Mouse (Mus musculus): Measurements from ENCODE around the gene Mcf2l. TPM values are rescaled to one million over a fixed set of nuclear protein-coding genes. Genes with fewer than 3 reads are reported as not detected.

Gene Mcf2l
- polyA plus RNA-seq, 1 experiment from 2014 or later = 158 TPM

DNA sequence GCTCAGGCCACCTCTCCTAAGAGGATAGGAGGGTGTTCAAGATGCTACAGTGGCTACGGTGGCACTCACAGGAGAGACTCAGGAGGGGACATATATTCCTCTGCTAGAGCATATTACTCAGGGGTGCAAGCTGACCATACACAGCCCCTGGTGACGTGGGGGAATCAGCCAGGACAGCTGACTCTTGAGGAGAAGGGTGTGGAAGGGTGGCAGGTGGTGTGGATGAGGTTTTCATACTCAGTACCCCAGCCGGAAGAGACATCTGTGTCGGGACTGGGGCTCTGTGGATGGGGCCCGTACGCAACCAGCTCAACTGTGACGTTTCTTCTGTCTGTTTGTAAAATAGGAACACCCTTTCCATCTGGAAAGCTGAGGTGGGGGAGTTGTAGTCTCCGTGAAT, 58.9 kb downstream of the Mcf2l start:
- ATAC-seq (ENCODE audit: low FRiP score) (no peak), DNase-seq (ENCODE audit: low spot score) (no peak)
- peaks cover 3% of the 10 kb centered on the region; the same call in 1 of the 2 replicates for H3K36me3 ChIP-seq (replicated peaks; ENCODE audit: control insufficient read depth, insufficient read depth)
- no peak overlapping the region for H3K4me3 ChIP-seq (replicated peaks; ENCODE audit: low read length)
- no peak overlapping the region for H3K9ac ChIP-seq
- WGBS = 83% methylated on average over 8 of the region's 8 CpGs
- H3K27ac ChIP-seq = no peak overlapping the region
- H3K4me2 ChIP-seq (replicated peaks) = no peak overlapping the region
- no peaks in the 10 kb centered on the region for H3K9me3 ChIP-seq (ENCODE audit: control insufficient read depth, low read length)
- H3K27me3 ChIP-seq (ENCODE audit: control insufficient read depth, insufficient read depth, low read length) = no peaks in the 10 kb centered on the region
- H3K4me1 ChIP-seq (replicated peaks; ENCODE audit: control insufficient read depth, insufficient read depth, low read length) = peaks cover 11% of the 10 kb centered on the region; the same call in 1 of the 2 replicates

DNA sequence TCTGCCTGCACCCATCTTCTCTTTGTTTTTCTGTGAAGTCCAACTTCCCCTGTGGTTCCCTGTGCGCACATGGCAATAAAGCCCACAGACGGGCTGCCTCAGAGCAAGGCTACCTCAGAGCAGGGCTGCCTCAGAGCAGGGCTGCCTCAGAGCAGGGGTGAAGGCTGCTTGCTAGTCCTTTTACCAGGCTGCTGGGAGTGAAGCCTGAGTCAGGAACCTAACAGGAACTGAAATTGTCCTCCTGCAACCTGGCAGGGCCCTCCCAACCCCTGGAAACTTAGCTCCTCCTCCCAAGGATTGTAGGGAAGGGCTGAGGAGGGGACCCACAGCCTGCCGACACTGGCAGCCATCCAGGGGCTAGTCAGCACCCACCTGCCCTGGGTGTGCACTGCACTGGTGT, 60.2 kb downstream of the Mcf2l start:
- no peaks in the 10 kb centered on the region for H3K27me3 ChIP-seq (ENCODE audit: control insufficient read depth, insufficient read depth, low read length)
- ATAC-seq (ENCODE audit: low FRiP score) (no peak), DNase-seq (ENCODE audit: low spot score) (no peak)
- no peak overlapping the region for H3K27ac ChIP-seq
- no peak overlapping the region for H3K9ac ChIP-seq
- 72% methylated on average over 3 of the region's 3 CpGs for WGBS
- no peak overlapping the region for H3K4me3 ChIP-seq (replicated peaks; ENCODE audit: low read length)
- H3K9me3 ChIP-seq (ENCODE audit: control insufficient read depth, low read length) = no peaks in the 10 kb centered on the region
- no peak overlapping the region for H3K4me2 ChIP-seq (replicated peaks)
- peaks cover 3% of the 10 kb centered on the region; the same call in 1 of the 2 replicates for H3K36me3 ChIP-seq (replicated peaks; ENCODE audit: control insufficient read depth, insufficient read depth)
- H3K4me1 ChIP-seq (replicated peaks; ENCODE audit: control insufficient read depth, insufficient read depth, low read length) = peaks cover 11% of the 10 kb centered on the region; the same call in 1 of the 2 replicates

GRCm38 (mm10) chr8:12934453-12935043, 60.9 kb downstream of the Mcf2l start:
- no peak overlapping the region for H3K27ac ChIP-seq
- no peaks in the 10 kb centered on the region for H3K9me3 ChIP-seq (ENCODE audit: control insufficient read depth, low read length)
- no peak overlapping the region for H3K9ac ChIP-seq
- DNase-seq (ENCODE audit: low spot score) (no peak), ATAC-seq (ENCODE audit: low FRiP score) (no peak)
- no peaks in the 10 kb centered on the region for H3K27me3 ChIP-seq (ENCODE audit: control insufficient read depth, insufficient read depth, low read length)
- peaks cover 2% of the 10 kb centered on the region; the same call in 1 of the 2 replicates for H3K36me3 ChIP-seq (replicated peaks; ENCODE audit: control insufficient read depth, insufficient read depth)
- H3K4me1 ChIP-seq (replicated peaks; ENCODE audit: control insufficient read depth, insufficient read depth, low read length) = 0 out of 2 replicates have a peak, but pooled peaks cover 11% of the 10 kb centered on the region
- H3K4me3 ChIP-seq (replicated peaks; ENCODE audit: low read length) = no peak overlapping the region
- 71% methylated on average over 8 of the region's 8 CpGs for WGBS
- no peak overlapping the region for H3K4me2 ChIP-seq (replicated peaks)

DNA sequence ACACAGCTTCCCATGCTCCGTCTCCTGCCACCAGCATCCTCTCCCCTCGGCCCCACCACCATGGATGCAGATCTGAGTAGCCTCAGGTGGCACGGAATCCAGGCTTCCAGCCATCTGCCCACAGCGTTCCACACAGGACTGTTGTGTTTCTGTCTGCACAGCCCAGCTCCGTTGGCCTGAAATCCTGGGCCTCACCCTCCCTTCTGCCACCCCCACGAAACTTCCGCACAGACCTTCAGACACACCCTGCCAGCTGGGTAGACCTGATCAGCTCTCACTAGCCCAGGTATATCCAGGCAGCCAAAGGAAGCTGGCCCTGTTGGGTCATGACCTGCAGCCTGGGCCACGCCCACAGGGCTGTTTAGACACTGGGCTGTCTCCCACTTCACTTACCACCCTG, 66.9 kb downstream of the Mcf2l start:
- DNase-seq (ENCODE audit: low spot score) (no peak), ATAC-seq (ENCODE audit: low FRiP score) (no peak)
- H3K4me3 ChIP-seq (replicated peaks; ENCODE audit: low read length) = no peak overlapping the region
- no peak overlapping the region for H3K9ac ChIP-seq
- no peaks in the 10 kb centered on the region for H3K4me1 ChIP-seq (replicated peaks; ENCODE audit: control insufficient read depth, insufficient read depth, low read length)
- H3K27me3 ChIP-seq (ENCODE audit: control insufficient read depth, insufficient read depth, low read length) = no peaks in the 10 kb centered on the region
- H3K9me3 ChIP-seq (ENCODE audit: control insufficient read depth, low read length) = no peaks in the 10 kb centered on the region
- H3K27ac ChIP-seq = no peak overlapping the region
- H3K4me2 ChIP-seq (replicated peaks) = no peak overlapping the region
- WGBS = 91% methylated on average over 8 of the region's 8 CpGs
- H3K36me3 ChIP-seq (replicated peaks; ENCODE audit: control insufficient read depth, insufficient read depth) = no peaks in the 10 kb centered on the region

GRCm38 (mm10) chr8:12941161-12941926, 67.7 kb downstream of the Mcf2l start:
- no peak for DNase-seq (ENCODE audit: low spot score)
- Histone ChIP-seq H3K4me2 (replicated peaks) (no peak overlapping the region), H3K27me3 (ENCODE audit: control insufficient read depth, insufficient read depth, low read length) (no peaks in the 10 kb centered on the region), H3K36me3 (replicated peaks; ENCODE audit: control insufficient read depth, insufficient read depth) (no peaks in the 10 kb centered on the region), H3K4me1 (replicated peaks; ENCODE audit: control insufficient read depth, insufficient read depth, low read length) (no peaks in the 10 kb centered on the region), H3K27ac (no peak overlapping the region), H3K4me3 (replicated peaks; ENCODE audit: low read length) (no peak overlapping the region), H3K9ac (no peak overlapping the region; the same call in 1 of the 2 replicates), H3K9me3 (ENCODE audit: control insufficient read depth, low read length) (no peaks in the 10 kb centered on the region)
- ATAC-seq (ENCODE audit: low FRiP score) = no peak
- 78% methylated on average over 10 of the region's 10 CpGs for WGBS

DNA sequence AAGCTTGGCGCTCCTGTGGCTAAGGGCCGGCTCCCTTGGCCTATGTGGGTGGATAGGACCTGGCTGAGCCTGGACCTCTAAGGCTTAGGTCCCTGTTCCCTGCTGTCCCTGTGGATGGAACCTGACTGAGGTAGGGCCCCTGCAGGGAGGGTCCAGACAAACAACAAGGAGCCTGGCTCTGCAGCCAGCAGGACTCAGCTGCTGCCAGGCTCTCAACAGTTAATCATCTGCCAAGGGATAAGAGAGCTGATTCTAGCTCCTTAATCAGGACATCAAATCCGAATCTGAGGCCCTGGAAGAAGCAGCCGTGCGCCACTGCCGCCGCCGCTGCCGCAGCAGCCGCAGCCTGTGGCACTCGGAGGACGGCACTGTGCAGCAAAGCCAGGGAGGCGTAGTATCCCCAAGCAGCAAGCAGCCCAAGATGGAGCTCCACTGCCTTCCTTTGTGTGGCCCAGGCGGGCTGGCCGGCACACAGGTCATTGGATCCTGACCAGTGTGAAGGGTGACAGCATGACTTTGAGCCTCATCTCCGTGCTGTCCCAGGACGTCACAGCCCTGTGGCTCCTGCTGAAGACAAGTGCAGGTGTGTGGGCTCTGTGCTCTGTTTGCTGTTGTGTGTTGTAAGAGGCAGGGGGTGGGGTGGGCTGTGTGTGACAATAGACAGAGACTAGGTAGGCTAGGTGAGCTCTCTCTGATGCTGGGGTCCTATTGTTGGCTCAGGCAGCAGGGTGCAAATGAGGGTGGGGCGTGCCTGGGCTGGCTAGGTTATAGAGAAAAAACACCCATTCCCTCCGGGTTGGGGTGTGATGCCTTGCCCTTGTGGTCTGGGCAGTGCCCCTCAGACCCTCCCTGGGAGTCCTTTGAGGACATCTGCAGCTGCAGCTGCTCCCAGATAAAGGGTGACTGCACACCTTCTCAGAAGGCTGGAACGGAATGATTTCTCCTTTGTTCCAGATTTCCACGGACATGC, 74.3 kb downstream of the Mcf2l start:
- Histone ChIP-seq H3K9ac (peak overlapping the region; percentile 98), H3K36me3 (replicated peaks; ENCODE audit: control insufficient read depth, insufficient read depth) (peaks cover 11% of the 10 kb centered on the region; the same call in 1 of the 2 replicates), H3K27me3 (ENCODE audit: control insufficient read depth, insufficient read depth, low read length) (no peaks in the 10 kb centered on the region), H3K27ac (peak overlapping the region; percentile 99), H3K4me3 (replicated peaks; ENCODE audit: low read length) (peak overlapping the region; percentile 59), H3K9me3 (ENCODE audit: control insufficient read depth, low read length) (no peaks in the 10 kb centered on the region), H3K4me2 (replicated peaks) (peak overlapping the region; percentile 91), H3K4me1 (replicated peaks; ENCODE audit: control insufficient read depth, insufficient read depth, low read length) (peaks cover 45% of the 10 kb centered on the region)
- 3% methylated on average over 21 of the region's 21 CpGs for WGBS
- DNase-seq (ENCODE audit: low spot score) = peak; percentile 78
- ATAC-seq (ENCODE audit: low FRiP score) = peak; percentile 85

DNA sequence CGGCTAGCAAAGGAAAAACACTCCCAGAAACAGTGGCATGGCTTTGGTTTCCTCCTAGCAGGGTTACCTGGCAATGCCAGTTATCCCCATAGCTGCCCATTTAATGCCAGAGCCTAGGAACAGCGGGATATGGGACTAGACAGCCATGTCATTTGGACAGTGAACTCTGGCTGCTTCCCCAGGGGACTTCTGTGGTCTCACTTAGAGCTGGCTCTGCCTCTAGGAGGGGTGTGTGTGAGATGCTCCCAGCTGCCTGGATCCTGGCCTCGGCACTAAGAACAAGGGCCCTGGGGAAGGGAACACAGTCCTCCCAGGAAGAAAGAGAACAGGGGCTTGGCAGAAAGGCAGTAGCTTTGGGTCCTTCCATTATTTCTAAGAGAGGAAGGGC, 75.0 kb downstream of the Mcf2l start:
- no peaks in the 10 kb centered on the region for H3K27me3 ChIP-seq (ENCODE audit: control insufficient read depth, insufficient read depth, low read length)
- peak overlapping the region; percentile 59 for H3K4me3 ChIP-seq (replicated peaks; ENCODE audit: low read length)
- no peaks in the 10 kb centered on the region for H3K9me3 ChIP-seq (ENCODE audit: control insufficient read depth, low read length)
- ATAC-seq (ENCODE audit: low FRiP score) (peak; percentile 35; the same call in 1 of the 2 replicates), DNase-seq (ENCODE audit: low spot score) (peak; percentile 67)
- peak overlapping the region; percentile 99 for H3K27ac ChIP-seq
- H3K9ac ChIP-seq = peak overlapping the region; percentile 98
- H3K4me2 ChIP-seq (replicated peaks) = peak overlapping the region; percentile 91
- peaks cover 14% of the 10 kb centered on the region for H3K36me3 ChIP-seq (replicated peaks; ENCODE audit: control insufficient read depth, insufficient read depth)
- peaks cover 45% of the 10 kb centered on the region for H3K4me1 ChIP-seq (replicated peaks; ENCODE audit: control insufficient read depth, insufficient read depth, low read length)
- WGBS = 6% methylated on average over 3 of the region's 3 CpGs

DNA sequence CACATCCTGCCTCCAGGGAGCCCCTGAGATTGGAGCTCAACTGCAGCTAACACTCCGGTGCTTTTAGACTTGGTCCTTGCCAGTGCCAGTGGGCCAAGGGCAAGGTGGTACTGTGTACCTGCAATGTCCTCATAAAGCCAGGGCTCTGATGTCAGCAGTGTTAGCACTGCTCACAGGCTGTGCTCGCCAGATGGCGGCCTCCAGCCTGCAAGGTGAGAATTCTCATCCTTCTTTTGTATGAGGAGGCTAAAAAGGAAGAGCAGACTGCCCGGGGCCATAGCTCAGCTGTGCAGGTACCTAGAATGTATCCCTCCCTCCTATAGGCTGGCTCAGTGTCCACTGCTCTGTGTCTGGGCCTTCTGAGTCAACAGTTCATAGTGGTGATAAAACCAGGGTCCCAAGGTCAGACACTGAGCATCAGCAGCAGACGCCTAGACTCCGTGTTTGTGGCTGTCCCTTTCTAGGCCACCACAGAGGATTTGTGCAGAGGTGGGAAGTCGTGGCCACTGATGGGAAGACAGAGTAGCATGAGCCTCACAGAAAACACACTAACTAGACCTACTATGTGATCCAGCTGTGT, 77.5 kb downstream of the Mcf2l start:
- H3K4me3 ChIP-seq (replicated peaks; ENCODE audit: low read length) = no peak overlapping the region
- peaks cover 46% of the 10 kb centered on the region for H3K4me1 ChIP-seq (replicated peaks; ENCODE audit: control insufficient read depth, insufficient read depth, low read length)
- no peak for ATAC-seq (ENCODE audit: low FRiP score)
- H3K9ac ChIP-seq = peak overlapping the region; percentile 98
- no peaks in the 10 kb centered on the region for H3K27me3 ChIP-seq (ENCODE audit: control insufficient read depth, insufficient read depth, low read length)
- WGBS = 83% methylated on average over 7 of the region's 7 CpGs
- peak overlapping the region; percentile 91 for H3K4me2 ChIP-seq (replicated peaks)
- H3K27ac ChIP-seq = no peak overlapping the region
- no peak for DNase-seq (ENCODE audit: low spot score)
- no peaks in the 10 kb centered on the region for H3K9me3 ChIP-seq (ENCODE audit: control insufficient read depth, low read length)
- peaks cover 34% of the 10 kb centered on the region for H3K36me3 ChIP-seq (replicated peaks; ENCODE audit: control insufficient read depth, insufficient read depth)

All from hindbrain, embryonic 14.5 days (tissue).